Mouse (Mus musculus): ENCODE measurements around the gene Pcdh11x. TPM values are rescaled to one million over a fixed set of nuclear protein-coding genes. Genes with fewer than 3 reads are reported as not detected.

The Pcdh11x gene
- total and polyA plus RNA-seq, 2 experiments from 2014 or later: 0.92 to 2.8 TPM

GRCm38 (mm10) chrX:120735792-120736191, 445.7 kb downstream of the Pcdh11x start:
- no peak for ATAC-seq (ENCODE audit: insufficient read depth, low read depth)
- TF ChIP-seq EP300 (IDR thresholded peaks at IDR 0.05; ENCODE audit: low read depth) (no peak), CTCF (IDR thresholded peaks at IDR 0.05; ENCODE audit: low read depth) (no peak)
- no peak for DNase-seq (ENCODE audit: low spot score)
- H3K36me3 ChIP-seq (replicated peaks; ENCODE audit: control insufficient read depth, insufficient read depth, low read length): no peaks in the 10 kb centered on the region
- H3K27ac ChIP-seq (ENCODE audit: low read depth): no peak overlapping the region
- no peaks in the 10 kb centered on the region for H3K9me3 ChIP-seq (replicated peaks; ENCODE audit: control insufficient read depth, low read length)
- 17% methylated on average over 1 of the region's 1 CpGs for WGBS
- no peak overlapping the region for H3K4me3 ChIP-seq (ENCODE audit: low read depth, low read length)
- no peaks in the 10 kb centered on the region for H3K27me3 ChIP-seq (ENCODE audit: control insufficient read depth, insufficient read depth, low read length)
- H3K4me2 ChIP-seq (ENCODE audit: low read depth, low read length): no peak overlapping the region
- no peak overlapping the region for H3K9ac ChIP-seq (replicated peaks; ENCODE audit: low read depth, low read length)
- no peaks in the 10 kb centered on the region for H3K4me1 ChIP-seq (ENCODE audit: control insufficient read depth, insufficient read depth)

DNA sequence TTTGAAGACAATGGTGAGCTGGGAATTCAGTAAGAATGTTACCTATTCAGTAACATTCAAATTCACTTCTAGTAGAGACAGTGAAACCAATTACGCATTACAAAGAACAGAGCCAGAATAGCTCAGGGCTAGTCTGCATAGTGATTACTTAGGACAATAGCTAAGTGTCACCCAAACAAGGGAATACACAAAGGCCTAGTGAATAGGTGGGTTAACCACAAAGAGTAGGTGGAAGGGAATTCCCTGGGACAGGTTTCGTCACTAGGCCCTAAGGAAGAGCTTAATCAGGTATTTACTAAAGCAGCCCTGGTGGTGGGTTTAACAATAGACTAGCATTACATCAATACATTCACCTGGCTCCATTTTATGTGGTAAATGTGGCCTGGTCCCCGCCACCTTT, 654.5 kb downstream of the Pcdh11x start:
- no peak overlapping the region for H3K4me2 ChIP-seq (ENCODE audit: low read depth, low read length)
- ATAC-seq (ENCODE audit: insufficient read depth, low read depth) (no peak), DNase-seq (ENCODE audit: low spot score) (no peak)
- H3K27me3 ChIP-seq (ENCODE audit: control insufficient read depth, insufficient read depth, low read length): no peaks in the 10 kb centered on the region
- no peaks in the 10 kb centered on the region for H3K4me1 ChIP-seq (ENCODE audit: control insufficient read depth, insufficient read depth)
- TF ChIP-seq CTCF (IDR thresholded peaks at IDR 0.05; ENCODE audit: low read depth) (no peak), EP300 (IDR thresholded peaks at IDR 0.05; ENCODE audit: low read depth) (no peak)
- no peak overlapping the region for H3K4me3 ChIP-seq (ENCODE audit: low read depth, low read length)
- no peak overlapping the region for H3K27ac ChIP-seq (ENCODE audit: low read depth)
- H3K9me3 ChIP-seq (replicated peaks; ENCODE audit: control insufficient read depth, low read length): no peaks in the 10 kb centered on the region
- no peak overlapping the region for H3K9ac ChIP-seq (replicated peaks; ENCODE audit: low read depth, low read length)
- H3K36me3 ChIP-seq (replicated peaks; ENCODE audit: control insufficient read depth, insufficient read depth, low read length): no peaks in the 10 kb centered on the region
- 73% methylated on average over 3 of the region's 3 CpGs for WGBS

Other genes with a start within 250 kb of the Pcdh11x start
- gene H2afb3, start 22.8 kb downstream of the Pcdh11x start, total RNA-seq (2014; rRNA removed; ENCODE audit: low replicate concordance): not detected in 2 replicates
- gene H2afb3, start 22.8 kb downstream of the Pcdh11x start, polyA plus RNA-seq (2015; fragmentation: Nextera tagmentation; extraction: Ambion mirVana): not detected in 2 replicates

Measured in heart, postnatal 0 days (tissue).